Mouse (Mus musculus) C2C12 (cell line): ENCODE measurements around the gene 4933406M09Rik.

Source experiments
- CEBPB ChIP-seq: IDR thresholded peaks from one replicate; pipeline ENCODE4 v1.6.1; 2011; ENCODE audit warnings: low read depth, mild to moderate bottlenecking, control low read depth, moderate library complexity
- CTCF ChIP-seq: IDR thresholded peaks from one replicate; pipeline ENCODE4 v1.5.1; 2011; ENCODE audit not compliant: control insufficient read depth, insufficient read depth, insufficient read length
- MAX ChIP-seq: IDR thresholded peaks from one replicate; pipeline ENCODE4 v1.6.1; 2011; ENCODE audit warnings: mild to moderate bottlenecking, control low read depth
- MYOG ChIP-seq: IDR thresholded peaks from one replicate; pipeline ENCODE4 v1.6.1; 2011; ENCODE audit not compliant: control insufficient read depth, insufficient read length; ENCODE audit errors: extremely low read depth

DNA sequence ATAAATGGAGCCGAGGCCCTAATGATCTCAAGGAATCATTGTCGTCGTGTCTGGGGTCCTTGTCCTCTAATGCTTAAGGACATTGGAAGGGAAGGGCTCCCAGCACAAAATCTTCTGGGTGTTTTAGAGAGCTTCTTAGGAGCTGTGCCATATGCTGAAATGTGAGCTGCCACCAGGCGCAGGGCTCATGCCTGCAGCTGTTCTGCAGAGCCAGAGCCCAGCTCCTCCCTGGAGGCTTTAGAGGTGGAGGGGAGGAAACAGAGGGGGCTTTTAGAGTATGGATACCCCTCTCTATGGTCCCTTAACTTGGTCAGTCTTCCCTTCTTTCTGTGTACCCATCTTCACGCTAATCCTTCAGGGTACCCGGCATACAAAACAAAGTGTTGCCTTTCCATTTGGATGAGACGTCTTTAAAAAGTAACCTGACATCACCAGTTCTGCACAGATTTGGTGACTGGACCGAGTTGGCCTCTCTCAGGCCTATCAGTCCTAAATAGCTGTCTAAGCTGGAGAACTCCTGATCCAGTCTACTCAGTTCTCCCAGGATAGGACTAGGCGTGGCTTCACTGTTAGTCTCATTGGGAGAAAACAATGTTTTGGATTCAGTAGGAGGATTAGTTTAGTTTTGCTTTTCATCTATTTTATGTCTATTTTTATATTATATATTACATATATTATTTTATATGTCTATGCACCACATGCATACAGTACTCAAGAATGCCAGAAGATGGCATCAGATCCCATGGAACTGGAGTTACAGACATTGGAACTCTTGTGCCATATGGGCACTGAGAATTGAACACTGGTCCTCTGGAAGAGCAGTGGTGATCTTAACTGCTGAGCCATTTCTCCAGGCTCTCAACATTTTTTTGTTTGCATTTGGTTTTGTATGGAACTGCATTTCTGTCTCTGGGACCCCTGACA lies 26.2 kb downstream of the 4933406M09Rik start:
- TF ChIP-seq CTCF (no peak), MYOG (no peak), CEBPB (no peak), MAX (no peak)
